In the genomic region with DNA sequence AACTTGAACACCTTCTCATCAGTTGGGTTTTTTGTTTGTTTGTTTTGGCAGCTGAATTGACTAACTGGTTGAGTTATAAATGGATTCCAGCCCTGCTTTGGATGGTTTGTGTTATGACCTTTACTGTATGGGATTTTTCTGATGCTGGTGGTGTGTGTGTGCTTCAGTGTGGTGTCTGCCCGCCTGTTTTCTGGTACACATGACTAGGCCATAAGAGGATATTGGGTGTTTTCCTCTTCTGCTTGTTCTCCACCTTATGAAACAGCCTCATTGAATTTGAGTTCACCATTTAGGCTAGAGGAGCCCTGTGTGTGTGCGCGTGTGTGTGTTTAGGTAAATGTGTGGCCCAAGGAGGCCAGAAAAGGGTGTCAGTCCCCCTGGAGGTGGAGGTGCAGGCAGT, we compare ENCODE assay signal across 9 mouse cellular contexts. TPM values are rescaled to one million over a fixed set of nuclear protein-coding genes. Genes with fewer than 3 reads are reported as not detected.
DNase-seq lines count a peak whose midpoint lies in the region; ATAC-seq and TF ChIP-seq lines count a peak whose summit lies in the region.
"Had no signal": no experiment of that assay in that cellular context is flagged by ENCODE, and none has a peak within 500 bp of the region (broad histone marks: within the 10 kb centered on the region; RNA-seq: fewer than 3 reads in every experiment).

No protein-coding gene starts in this region.

- H3K27ac ChIP-seq in lung, embryonic 14.5 days (ENCODE audit: low read depth) = peak overlapping the region; percentile 99; the same call in 1 of the 2 replicates
- H3K27ac ChIP-seq in bone marrow macrophage, adult 2 months (ENCODE audit: insufficient read depth, low read depth, low read length) = peak overlapping the region; percentile 80; the same call in 1 of the 2 replicates
- H3K27ac ChIP-seq in neural tube, embryonic 12.5 days = no peak overlapping the region

- H3K9me3 ChIP-seq in lung, embryonic 14.5 days (ENCODE audit: low read depth, low read length) = no peaks in the 10 kb centered on the region
- H3K9me3 ChIP-seq in neural tube, embryonic 12.5 days = no peaks in the 10 kb centered on the region

- TF ChIP-seq CTCF in lung, embryonic 14.5 days (IDR thresholded peaks at IDR 0.05; ENCODE audit: low read depth) = 0 out of 2 replicates have a peak, but pooled peaks have one; percentile 5
- no peak for TF ChIP-seq CTCF in bone marrow macrophage, adult 2 months (IDR thresholded peaks at IDR 0.05; ENCODE audit: low read depth, low read length)

- WGBS in lung, embryonic 14.5 days = 40% methylated on average over 3 of the region's 3 CpGs
- 68% methylated on average over 3 of the region's 3 CpGs for WGBS in neural tube, embryonic 12.5 days

- no peak for ATAC-seq in lung, embryonic 14.5 days (ENCODE audit: insufficient read depth)
- no peak for ATAC-seq in neural tube, embryonic 12.5 days (ENCODE audit: low FRiP score, low read depth)

- H3K36me3 ChIP-seq in lung, embryonic 14.5 days (ENCODE audit: insufficient read depth) = 0 out of 2 replicates have a peak, but pooled peaks cover 4% of the 10 kb centered on the region
- H3K36me3 ChIP-seq in neural tube, embryonic 12.5 days = peaks cover 4% of the 10 kb centered on the region; the same call in 1 of the 2 replicates

- H3K4me2 ChIP-seq in lung, embryonic 14.5 days = peak overlapping the region; percentile 79
- peak overlapping the region; percentile 79 for H3K4me2 ChIP-seq in neural tube, embryonic 12.5 days (replicated peaks)

- H3K9ac ChIP-seq in lung, embryonic 14.5 days = peak overlapping the region; percentile 65
- peak overlapping the region; percentile 74 for H3K9ac ChIP-seq in neural tube, embryonic 12.5 days

- H3K27me3 ChIP-seq in lung, embryonic 14.5 days (ENCODE audit: insufficient read depth, low read length) = no peaks in the 10 kb centered on the region
- H3K27me3 ChIP-seq in neural tube, embryonic 12.5 days (replicated peaks) = no peaks in the 10 kb centered on the region

- H3K4me1 ChIP-seq in lung, embryonic 14.5 days (ENCODE audit: insufficient read depth) = 0 out of 2 replicates have a peak, but pooled peaks cover 9% of the 10 kb centered on the region
- H3K4me1 ChIP-seq in bone marrow macrophage, adult 2 months (ENCODE audit: control insufficient read depth, insufficient read depth, low read length) = peaks cover 24% of the 10 kb centered on the region
- peaks cover 28% of the 10 kb centered on the region for H3K4me1 ChIP-seq in neural tube, embryonic 12.5 days

- TF ChIP-seq POLR2A in bone marrow macrophage, adult 2 months (IDR thresholded peaks at IDR 0.05; ENCODE audit: borderline replicate concordance, low read depth, low read length) = no peak

- DNase-seq in lung, embryonic 14.5 days = peak; percentile 22
- DNase-seq in lung, postnatal 10 days = no peak
- peak; percentile 36 for DNase-seq in induced T-regulatory cell, adult 2 months (ENCODE audit: low read depth)
- DNase-seq in urinary bladder, adult 18-20 months (ENCODE audit: low spot score in 2 of 2) = no peak
- DNase-seq in layer of hippocampus, postnatal 36 days = no peak
- DNase-seq in retina, embryonic 14.5 days (ENCODE audit: low spot score) = no peak

- peak overlapping the region; percentile 96 for H3K4me3 ChIP-seq in lung, embryonic 14.5 days (ENCODE audit: low read depth, low read length)
- H3K4me3 ChIP-seq in bone marrow macrophage, adult 2 months (ENCODE audit: insufficient read depth, low read length) = peak overlapping the region; percentile 99
- H3K4me3 ChIP-seq in neural tube, embryonic 12.5 days = peak overlapping the region; percentile 96

RNA-seq across cellular contexts. Expression of a gene that starts 1.1 kb away (rescaled TPM):
- polyA plus RNA-seq in lung, embryonic 14.5 days (2014; fragmentation: Nextera tagmentation; extraction: Ambion mirVana) = 129 and 131 TPM in 2 replicates
- polyA plus RNA-seq in bone marrow macrophage, adult 2 months (2012; ENCODE audit: insufficient read depth, insufficient read length, missing spikeins) = 62.4 and 68.9 TPM in 2 replicates
- polyA plus RNA-seq in neural tube, embryonic 12.5 days (2016; fragmentation: Nextera tagmentation; extraction: Ambion mirVana) = 93.5 and 96.7 TPM in 2 replicates
- total RNA-seq in layer of hippocampus, postnatal 36 days (2021) = 10 to 100 TPM; 32.9 to 35.6 TPM

RNA-seq across cellular contexts. Expression of a gene that starts 2.1 kb away (rescaled TPM):
- 167 and 176 TPM in 2 replicates for polyA plus RNA-seq in lung, embryonic 14.5 days (2014; fragmentation: Nextera tagmentation; extraction: Ambion mirVana)
- 46.4 and 51.1 TPM in 2 replicates for polyA plus RNA-seq in bone marrow macrophage, adult 2 months (2012; ENCODE audit: insufficient read depth, insufficient read length, missing spikeins)
- polyA plus RNA-seq in neural tube, embryonic 12.5 days (2016; fragmentation: Nextera tagmentation; extraction: Ambion mirVana) = 219 and 237 TPM in 2 replicates
- total RNA-seq in layer of hippocampus, postnatal 36 days (2021) = 10 to 100 TPM; 79.0 to 83.1 TPM

RNA-seq across cellular contexts. Expression of a gene that starts 12.1 kb away (rescaled TPM):
- polyA plus RNA-seq in lung, embryonic 14.5 days (2014; fragmentation: Nextera tagmentation; extraction: Ambion mirVana) = 57.4 and 62.8 TPM in 2 replicates
- polyA plus RNA-seq in bone marrow macrophage, adult 2 months (2012; ENCODE audit: insufficient read depth, insufficient read length, missing spikeins) = 10.2 TPM in 2 replicates
- 38.6 and 40.5 TPM in 2 replicates for polyA plus RNA-seq in neural tube, embryonic 12.5 days (2016; fragmentation: Nextera tagmentation; extraction: Ambion mirVana)
- 10 to 100 TPM; 18.2 to 21.4 TPM for total RNA-seq in layer of hippocampus, postnatal 36 days (2021)

RNA-seq across cellular contexts. Expression of a gene that starts 12.9 kb away (rescaled TPM):
- polyA plus RNA-seq in lung, embryonic 14.5 days (2014; fragmentation: Nextera tagmentation; extraction: Ambion mirVana) = 1.2 and 1.3 TPM in 2 replicates
- not detected in 2 replicates for polyA plus RNA-seq in bone marrow macrophage, adult 2 months (2012; ENCODE audit: insufficient read depth, insufficient read length, missing spikeins)
- polyA plus RNA-seq in neural tube, embryonic 12.5 days (2016; fragmentation: Nextera tagmentation; extraction: Ambion mirVana) = 2.0 and 2.2 TPM in 2 replicates
- not detected for total RNA-seq in layer of hippocampus, postnatal 36 days (2021)
- polyA plus RNA-seq: gonadal fat pad, adult 2 months had no signal

RNA-seq across cellular contexts. Expression of a gene that starts 43.4 kb away (rescaled TPM):
- 6.3 and 8.0 TPM in 2 replicates for polyA plus RNA-seq in lung, embryonic 14.5 days (2014; fragmentation: Nextera tagmentation; extraction: Ambion mirVana)
- polyA plus RNA-seq in bone marrow macrophage, adult 2 months (2012; ENCODE audit: insufficient read depth, insufficient read length, missing spikeins) = not detected in 2 replicates
- 38.0 and 39.0 TPM in 2 replicates for polyA plus RNA-seq in neural tube, embryonic 12.5 days (2016; fragmentation: Nextera tagmentation; extraction: Ambion mirVana)
- 10 to 100 TPM; 45.6 to 58.0 TPM for total RNA-seq in layer of hippocampus, postnatal 36 days (2021)

Comparison
In these comparisons a context has a peak if more than half of its experiments do, and no peak if none do; other contexts are left out.
1. DNase-seq: peak in lung, embryonic 14.5 days (single experiment) and induced T-regulatory cell, adult 2 months (single experiment); none in lung, postnatal 10 days (single experiment), urinary bladder, adult 18-20 months (0 of 2), layer of hippocampus, postnatal 36 days (0 of 2) and retina, embryonic 14.5 days (single experiment).
2. Peak in every context shown above with its lines, with median percentiles within 50 percentile points of each other: H3K4me3 ChIP-seq.